Mouse (Mus musculus) 416B (cell line): ENCODE data around the gene Gm884.

ENCODE experiments used
- DNase-seq: peaks from one replicate; pipeline ENCODE4 v3.0.0; 2011; ENCODE audit warnings: low read depth

The Gm884 gene

GRCm38 (mm10) chr11:103621040-103621439 is at the start of gene Gm884:
Gm884 (minus strand) TSS chr11:103621140.
- DNase-seq = no peak

- DNase-seq = no peak
Measured at GRCm38 (mm10) chr11:103666907-103667426, 46.0 kb upstream of the Gm884 start.

- DNase-seq = no peak
Measured at GRCm38 (mm10) chr11:103666181-103666906, 45.4 kb upstream of the Gm884 start.

- no peak for DNase-seq
Measured at GRCm38 (mm10) chr11:103665695-103666094, 44.8 kb upstream of the Gm884 start.

- DNase-seq = no peak
Measured at GRCm38 (mm10) chr11:103663119-103663518, 42.2 kb upstream of the Gm884 start.

GRCm38 (mm10) chr11:103662546-103662945 is 41.6 kb upstream of the Gm884 start:
- DNase-seq = no peak

- no peak for DNase-seq
Measured at GRCm38 (mm10) chr11:103661863-103662262, 40.9 kb upstream of the Gm884 start.

GRCm38 (mm10) chr11:103658189-103658588 is 37.2 kb upstream of the Gm884 start:
- DNase-seq = no peak

- DNase-seq = peak; percentile 53
Measured at GRCm38 (mm10) chr11:103656520-103656919, 35.6 kb upstream of the Gm884 start.

GRCm38 (mm10) chr11:103653359-103653965 is 32.5 kb upstream of the Gm884 start:
- no peak for DNase-seq

GRCm38 (mm10) chr11:103651426-103651825 is 30.5 kb upstream of the Gm884 start:
- DNase-seq = no peak

GRCm38 (mm10) chr11:103649983-103650493 is 29.1 kb upstream of the Gm884 start:
- DNase-seq = no peak

- DNase-seq = no peak
Measured at GRCm38 (mm10) chr11:103649301-103649982, 28.5 kb upstream of the Gm884 start, which contains the start of gene Rprml. Rprml (plus strand) TSS chr11:103649570.

- no peak for DNase-seq
Measured at GRCm38 (mm10) chr11:103648656-103649055, 27.7 kb upstream of the Gm884 start.

- no peak for DNase-seq
Measured at GRCm38 (mm10) chr11:103647921-103648620, 27.1 kb upstream of the Gm884 start.

- DNase-seq = no peak
Measured at GRCm38 (mm10) chr11:103646301-103646700, 25.4 kb upstream of the Gm884 start.

- peak; percentile 15 for DNase-seq
Measured at GRCm38 (mm10) chr11:103645731-103646130, 24.8 kb upstream of the Gm884 start.

- no peak for DNase-seq
Measured at GRCm38 (mm10) chr11:103643211-103643610, 22.3 kb upstream of the Gm884 start.

- peak; percentile 78 for DNase-seq
Measured at GRCm38 (mm10) chr11:103639407-103639946, 18.5 kb upstream of the Gm884 start.

- no peak for DNase-seq
Measured at GRCm38 (mm10) chr11:103638790-103639189, 17.9 kb upstream of the Gm884 start, which contains the start of gene Lyzl6. Lyzl6 (minus strand) TSS chr11:103638890.

- DNase-seq = no peak
Measured at GRCm38 (mm10) chr11:103636261-103636660, 15.3 kb upstream of the Gm884 start.

GRCm38 (mm10) chr11:103635481-103635880 is 14.5 kb upstream of the Gm884 start:
- no peak for DNase-seq
